In genomic region chr13:101287131-101287530, GRCm38 (mm10) we compare ENCODE assay signal across 29 mouse cellular contexts.
A peak's percentile ranks its signal among the peaks of the same experiment; 100 is the strongest.
DNase-seq lines count a peak whose midpoint lies in the region; ATAC-seq and TF ChIP-seq lines count a peak whose summit lies in the region.
"Had no signal": no experiment of that assay in that cellular context is flagged by ENCODE, and none has a peak within 500 bp of the region (broad histone marks: within the 10 kb centered on the region; RNA-seq: fewer than 3 reads in every experiment).

No protein-coding gene starts in this region.

- H3K27me3 ChIP-seq in forebrain, embryonic 14.5 days (replicated peaks; ENCODE audit: control insufficient read depth, insufficient read depth, low read length): no peaks in the 10 kb centered on the region
- no peaks in the 10 kb centered on the region for H3K27me3 ChIP-seq in forebrain, embryonic 13.5 days
- H3K27me3 ChIP-seq in midbrain, embryonic 11.5 days (ENCODE audit: control insufficient read depth, insufficient read depth, low read length): no peaks in the 10 kb centered on the region
- no peaks in the 10 kb centered on the region; the same call in 1 of the 2 replicates for H3K27me3 ChIP-seq in midbrain, embryonic 16.5 days (ENCODE audit: control insufficient read depth, insufficient read depth, low read depth, low read length)
- H3K27me3 ChIP-seq in kidney, adult 2 months (replicated peaks; ENCODE audit: control insufficient read depth, insufficient read depth, low read length): no peaks in the 10 kb centered on the region
- H3K27me3 ChIP-seq: CH12.LX; embryonic facial prominence, embryonic 13.5 days; forebrain, embryonic 12.5 days; heart, embryonic 13.5 days had no signal

- peak; percentile 30 for DNase-seq in forebrain, embryonic 14.5 days (ENCODE audit: low spot score)
- DNase-seq in midbrain, embryonic 11.5 days (ENCODE audit: low spot score, missing footprints): peak; percentile 49
- DNase-seq in retina, embryonic 14.5 days (ENCODE audit: low spot score): peak; percentile 12
- no peak for DNase-seq in urinary bladder, postnatal 25 days (ENCODE audit: low spot score)
- no peak for DNase-seq in kidney, adult 2 months
- DNase-seq: adrenal gland, adult 8-10 months; adrenal gland, postnatal 25 days; B cell, adult 2 months; cerebellum, adult 18-20 months; cerebellum, adult 9-10 months; cerebellum, postnatal 14 days; gastrocnemius, postnatal 25 days; heart, adult 2 months; heart, postnatal 14 days; heart, postnatal 4 days had no signal

- peak; percentile 38; the same call in 1 of the 2 replicates for ATAC-seq in forebrain, embryonic 14.5 days
- ATAC-seq in forebrain, embryonic 13.5 days: no peak
- no peak for ATAC-seq in midbrain, embryonic 11.5 days (ENCODE audit: low FRiP score)
- ATAC-seq in midbrain, embryonic 16.5 days: no peak
- ATAC-seq: activated CD4-positive, CD25-positive, alpha-beta regulatory T cell, adult 4 months; hindbrain, postnatal 0 days; inflammation-experienced regulatory T-cells, adult 6 months had no signal

- no peak overlapping the region for H3K4me3 ChIP-seq in forebrain, embryonic 14.5 days (ENCODE audit: low read depth, low read length)
- no peak overlapping the region for H3K4me3 ChIP-seq in forebrain, embryonic 13.5 days
- no peak overlapping the region for H3K4me3 ChIP-seq in midbrain, embryonic 11.5 days (ENCODE audit: low read depth, low read length)
- H3K4me3 ChIP-seq in midbrain, embryonic 16.5 days (ENCODE audit: low read depth, low read length): no peak overlapping the region
- H3K4me3 ChIP-seq in kidney, adult 2 months (ENCODE audit: insufficient read depth, low read depth, low read length): no peak overlapping the region
- H3K4me3 ChIP-seq: embryonic facial prominence, embryonic 13.5 days; erythroblast, embryonic 14.5 days; forebrain, embryonic 12.5 days; heart, adult 2 months; heart, embryonic 10.5 days; heart, embryonic 13.5 days had no signal

- WGBS in forebrain, embryonic 14.5 days: 17% methylated on average over 4 of the region's 4 CpGs
- WGBS in forebrain, embryonic 13.5 days: 32% methylated on average over 4 of the region's 4 CpGs
- WGBS in midbrain, embryonic 11.5 days: 72% methylated on average over 4 of the region's 4 CpGs
- 59% methylated on average over 4 of the region's 4 CpGs for WGBS in midbrain, embryonic 16.5 days
- 43% methylated on average over 4 of the region's 4 CpGs for WGBS in kidney, adult 2 months

- TF ChIP-seq CTCF in kidney, adult 2 months (conservative IDR thresholded peaks at IDR 0.05; ENCODE audit: insufficient read depth, insufficient read length, low read depth, low read length): no peak

- TF ChIP-seq POLR2A in kidney, adult 2 months (IDR thresholded peaks at IDR 0.05; ENCODE audit: low read depth, low read length): no peak

- no peaks in the 10 kb centered on the region for H3K9me3 ChIP-seq in forebrain, embryonic 14.5 days (replicated peaks; ENCODE audit: control insufficient read depth, low read length)
- H3K9me3 ChIP-seq in forebrain, embryonic 13.5 days (replicated peaks): no peaks in the 10 kb centered on the region
- no peaks in the 10 kb centered on the region for H3K9me3 ChIP-seq in midbrain, embryonic 11.5 days (ENCODE audit: control insufficient read depth, low read length)
- no peaks in the 10 kb centered on the region for H3K9me3 ChIP-seq in midbrain, embryonic 16.5 days (replicated peaks; ENCODE audit: control insufficient read depth, low read length, poor library complexity, severe bottlenecking)
- H3K9me3 ChIP-seq: embryonic facial prominence, embryonic 13.5 days; forebrain, embryonic 12.5 days; G1E; heart, embryonic 10.5 days; heart, embryonic 13.5 days had no signal

- no peak overlapping the region for H3K9ac ChIP-seq in forebrain, embryonic 14.5 days (ENCODE audit: low read length)
- H3K9ac ChIP-seq in forebrain, embryonic 13.5 days: no peak overlapping the region
- H3K9ac ChIP-seq in midbrain, embryonic 11.5 days (ENCODE audit: low read length): no peak overlapping the region
- H3K9ac ChIP-seq in midbrain, embryonic 16.5 days (ENCODE audit: low read depth, low read length): no peak overlapping the region
- H3K9ac ChIP-seq: embryonic facial prominence, embryonic 13.5 days; forebrain, embryonic 12.5 days; forebrain, postnatal 0 days; heart, embryonic 13.5 days; hindbrain, embryonic 14.5 days had no signal

- H3K27ac ChIP-seq in forebrain, embryonic 14.5 days (ENCODE audit: low read depth, low read length): no peak overlapping the region
- H3K27ac ChIP-seq in forebrain, embryonic 13.5 days: no peak overlapping the region
- no peak overlapping the region for H3K27ac ChIP-seq in midbrain, embryonic 11.5 days (ENCODE audit: low read depth, low read length)
- no peak overlapping the region for H3K27ac ChIP-seq in midbrain, embryonic 16.5 days (ENCODE audit: low read length)
- no peak overlapping the region for H3K27ac ChIP-seq in kidney, adult 2 months (ENCODE audit: insufficient read depth, low read depth, low read length)
- H3K27ac ChIP-seq: embryonic facial prominence, embryonic 13.5 days; forebrain, embryonic 12.5 days; heart, adult 2 months; heart, embryonic 10.5 days; heart, embryonic 13.5 days; hindbrain, embryonic 14.5 days; hindbrain, postnatal 0 days had no signal

- no peak overlapping the region for H3K4me2 ChIP-seq in forebrain, embryonic 14.5 days (ENCODE audit: low read length)
- H3K4me2 ChIP-seq in forebrain, embryonic 13.5 days: no peak overlapping the region
- H3K4me2 ChIP-seq in midbrain, embryonic 11.5 days: no peak overlapping the region
- H3K4me2 ChIP-seq in midbrain, embryonic 16.5 days (ENCODE audit: low read length): no peak overlapping the region
- H3K4me2 ChIP-seq: embryonic facial prominence, embryonic 13.5 days; forebrain, embryonic 12.5 days; heart, embryonic 13.5 days; hindbrain, embryonic 14.5 days had no signal

- H3K4me1 ChIP-seq in forebrain, embryonic 14.5 days (ENCODE audit: control insufficient read depth, insufficient read depth, low read length): peaks cover 9% of the 10 kb centered on the region
- H3K4me1 ChIP-seq in forebrain, embryonic 13.5 days: peaks cover 17% of the 10 kb centered on the region
- H3K4me1 ChIP-seq in midbrain, embryonic 11.5 days (ENCODE audit: control insufficient read depth, insufficient read depth, low read length): peaks cover 2% of the 10 kb centered on the region; the same call in 1 of the 2 replicates
- H3K4me1 ChIP-seq in midbrain, embryonic 16.5 days (ENCODE audit: control insufficient read depth, insufficient read depth, low read length): no peaks in the 10 kb centered on the region
- H3K4me1 ChIP-seq in kidney, adult 2 months (ENCODE audit: control insufficient read depth, insufficient read depth, low read length): no peaks in the 10 kb centered on the region
- H3K4me1 ChIP-seq: embryonic facial prominence, embryonic 13.5 days; heart, embryonic 10.5 days; heart, embryonic 13.5 days had no signal

- H3K36me3 ChIP-seq in forebrain, embryonic 14.5 days (ENCODE audit: control insufficient read depth, insufficient read depth, low read length): no peaks in the 10 kb centered on the region
- no peaks in the 10 kb centered on the region for H3K36me3 ChIP-seq in forebrain, embryonic 13.5 days (ENCODE audit: poor library complexity, severe bottlenecking)
- H3K36me3 ChIP-seq in midbrain, embryonic 11.5 days (ENCODE audit: control insufficient read depth, insufficient read depth, low read length): no peaks in the 10 kb centered on the region
- H3K36me3 ChIP-seq in midbrain, embryonic 16.5 days (ENCODE audit: control insufficient read depth, insufficient read depth, low read length): no peaks in the 10 kb centered on the region
- H3K36me3 ChIP-seq in kidney, adult 2 months (ENCODE audit: control insufficient read depth, insufficient read depth, low read length): no peaks in the 10 kb centered on the region
- H3K36me3 ChIP-seq: embryonic facial prominence, embryonic 13.5 days; forebrain, embryonic 12.5 days; G1E; heart, embryonic 10.5 days; heart, embryonic 13.5 days had no signal

Comparison
In these comparisons a context has a peak if more than half of its experiments do, and no peak if none do; other contexts are left out.
1. DNase-seq: peak in forebrain, embryonic 14.5 days (single experiment), midbrain, embryonic 11.5 days (single experiment) and retina, embryonic 14.5 days (single experiment); none in urinary bladder, postnatal 25 days (single experiment) and kidney, adult 2 months (single experiment).